Mouse (Mus musculus): ENCODE results near the gene Adamts17. TPM values are rescaled to one million over a fixed set of nuclear protein-coding genes. Genes with fewer than 3 reads are reported as not detected.
A peak's percentile ranks its signal among the peaks of the same experiment; 100 is the strongest.

The Adamts17 gene
- polyA plus RNA-seq, 1 experiment from 2014 or later = 11.2 TPM

DNA sequence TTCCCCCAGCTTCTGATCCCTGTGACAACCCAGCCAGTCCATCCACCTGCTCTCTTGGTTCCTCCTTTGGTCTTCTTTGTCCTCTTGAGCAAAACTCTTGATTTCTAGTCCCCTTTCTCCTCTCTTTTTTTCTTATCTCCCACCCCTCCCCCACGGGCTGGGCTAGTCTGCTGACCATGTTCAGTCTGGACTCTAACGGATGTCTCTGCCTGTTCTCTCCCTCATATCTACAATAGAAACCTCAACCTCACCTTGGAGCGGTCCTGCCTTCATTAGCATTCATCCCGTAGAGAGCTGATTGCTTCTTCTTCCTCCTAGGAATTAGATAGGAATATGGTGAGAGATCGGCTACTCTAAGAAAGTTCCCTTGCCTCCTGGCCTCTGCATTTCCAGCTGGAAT, 8.7 kb upstream of the Adamts17 start:
- H3K4me1 ChIP-seq (ENCODE audit: control insufficient read depth, insufficient read depth, low read length) = peaks cover 24% of the 10 kb centered on the region
- ATAC-seq (ENCODE audit: low read depth) (no peak), DNase-seq (ENCODE audit: low spot score) (no peak)
- H3K9ac ChIP-seq (ENCODE audit: low read depth, low read length) = no peak overlapping the region
- no peaks in the 10 kb centered on the region for H3K36me3 ChIP-seq (ENCODE audit: control insufficient read depth, insufficient read depth, low read length)
- H3K4me3 ChIP-seq (ENCODE audit: low read depth, low read length) = no peak overlapping the region
- 66% methylated on average over 5 of the region's 5 CpGs for WGBS
- no peaks in the 10 kb centered on the region for H3K9me3 ChIP-seq (ENCODE audit: control insufficient read depth, low read length)
- no peaks in the 10 kb centered on the region for H3K27me3 ChIP-seq (replicated peaks; ENCODE audit: control insufficient read depth, insufficient read depth, low read length)
- H3K27ac ChIP-seq (replicated peaks; ENCODE audit: low read depth, low read length) = peak overlapping the region; percentile 10; the same call in 1 of the 2 replicates
- H3K4me2 ChIP-seq (ENCODE audit: low read depth, low read length) = no peak overlapping the region

DNA sequence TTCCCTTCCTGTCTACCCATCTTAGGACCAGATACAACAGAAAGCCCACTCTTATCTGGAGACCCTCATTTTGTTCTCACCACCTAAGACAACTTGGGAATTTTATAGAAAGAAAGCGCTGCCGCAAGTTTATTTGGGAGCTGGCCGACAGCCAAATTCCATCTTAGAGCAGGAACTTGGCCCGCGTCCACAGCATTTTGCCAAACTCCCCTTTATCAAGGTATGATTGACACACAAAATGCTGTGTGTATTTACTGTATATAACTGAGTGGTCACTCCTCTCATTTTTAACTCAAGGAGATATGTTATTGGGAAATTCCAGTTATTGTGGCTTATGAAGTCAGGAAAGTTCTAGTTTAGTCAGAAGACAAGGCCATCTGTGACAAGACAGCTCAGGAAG, 8.2 kb upstream of the Adamts17 start:
- Histone ChIP-seq H3K9me3 (ENCODE audit: control insufficient read depth, low read length) (no peaks in the 10 kb centered on the region), H3K27me3 (replicated peaks; ENCODE audit: control insufficient read depth, insufficient read depth, low read length) (no peaks in the 10 kb centered on the region), H3K36me3 (ENCODE audit: control insufficient read depth, insufficient read depth, low read length) (no peaks in the 10 kb centered on the region), H3K4me2 (ENCODE audit: low read depth, low read length) (no peak overlapping the region), H3K4me3 (ENCODE audit: low read depth, low read length) (no peak overlapping the region), H3K4me1 (ENCODE audit: control insufficient read depth, insufficient read depth, low read length) (peaks cover 24% of the 10 kb centered on the region), H3K27ac (replicated peaks; ENCODE audit: low read depth, low read length) (peak overlapping the region; percentile 10; the same call in 1 of the 2 replicates), H3K9ac (ENCODE audit: low read depth, low read length) (no peak overlapping the region)
- 23% methylated on average over 5 of the region's 5 CpGs for WGBS
- DNase-seq (ENCODE audit: low spot score) = peak; percentile 90
- no peak for ATAC-seq (ENCODE audit: low read depth)

DNA sequence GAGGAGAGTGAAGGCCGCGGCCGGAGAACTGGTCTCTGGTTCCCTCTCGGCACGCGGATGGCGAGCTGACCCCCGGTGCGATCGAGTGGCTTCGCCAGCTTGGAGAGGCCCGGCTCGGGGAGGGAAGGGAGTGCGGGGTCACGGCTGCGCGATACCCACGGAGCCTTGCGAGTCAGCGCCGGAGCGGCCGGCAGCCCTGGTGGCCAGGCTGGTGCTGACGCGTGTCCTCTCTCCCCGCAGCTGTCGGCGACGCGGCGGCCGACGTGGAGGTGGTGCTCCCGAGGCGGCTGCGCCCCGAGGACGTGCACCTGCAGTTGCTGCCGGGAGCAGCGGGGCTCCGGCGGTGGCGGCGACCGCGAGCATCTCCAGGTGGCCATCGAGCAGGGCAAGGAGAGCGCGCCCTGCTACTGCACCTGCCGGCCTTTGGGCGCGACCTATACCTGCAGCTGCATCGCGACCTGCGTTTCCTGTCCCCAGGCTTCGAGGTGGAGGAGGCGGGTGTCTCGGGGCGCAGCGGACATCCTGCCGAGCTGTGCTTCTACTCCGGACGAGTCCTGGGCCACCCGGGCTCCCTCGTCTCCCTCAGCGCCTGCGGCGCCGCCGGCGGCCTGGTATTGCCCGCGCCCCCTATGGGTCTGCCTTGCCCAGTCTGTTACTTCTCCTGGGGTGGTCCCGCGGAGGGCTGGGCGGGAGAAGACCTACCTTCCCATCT, 629 bp downstream of the Adamts17 start:
- ATAC-seq (ENCODE audit: low read depth) (peak; percentile 9; the same call in 1 of the 2 replicates), DNase-seq (ENCODE audit: low spot score) (no peak)
- Histone ChIP-seq H3K27me3 (replicated peaks; ENCODE audit: control insufficient read depth, insufficient read depth, low read length) (no peaks in the 10 kb centered on the region), H3K36me3 (ENCODE audit: control insufficient read depth, insufficient read depth, low read length) (0 out of 2 replicates have a peak, but pooled peaks cover 4% of the 10 kb centered on the region), H3K27ac (replicated peaks; ENCODE audit: low read depth, low read length) (peak overlapping the region; percentile 79), H3K4me1 (ENCODE audit: control insufficient read depth, insufficient read depth, low read length) (peaks cover 33% of the 10 kb centered on the region), H3K9me3 (ENCODE audit: control insufficient read depth, low read length) (no peaks in the 10 kb centered on the region), H3K4me2 (ENCODE audit: low read depth, low read length) (peak overlapping the region; percentile 98), H3K4me3 (ENCODE audit: low read depth, low read length) (peak overlapping the region; percentile 70), H3K9ac (ENCODE audit: low read depth, low read length) (peak overlapping the region; percentile 76)
- under 1% methylated on average over 30 of the region's 76 CpGs for WGBS

DNA sequence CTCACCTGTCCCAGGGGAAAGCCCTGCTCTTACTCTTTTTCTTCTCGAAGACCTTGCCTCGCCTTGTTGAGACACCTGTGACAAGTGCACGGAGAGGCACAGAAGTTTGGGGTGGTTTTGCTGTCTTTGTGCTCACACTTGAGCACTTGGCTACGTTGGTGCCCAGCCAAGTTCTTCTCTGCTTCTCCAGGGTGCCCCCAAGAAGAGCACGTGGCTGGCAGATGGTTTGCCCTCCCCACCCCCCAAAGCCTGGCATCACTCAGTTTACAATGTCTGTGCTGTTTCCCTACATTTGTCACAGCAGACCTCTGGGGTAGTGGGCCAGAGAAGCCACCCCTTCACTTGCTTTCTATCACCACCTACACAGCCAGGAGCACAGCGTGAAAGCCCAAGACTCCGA, 1.6 kb downstream of the Adamts17 start:
- 56% methylated on average over 7 of the region's 7 CpGs for WGBS
- DNase-seq (ENCODE audit: low spot score) (peak; percentile 50), ATAC-seq (ENCODE audit: low read depth) (no peak)
- Histone ChIP-seq H3K4me1 (ENCODE audit: control insufficient read depth, insufficient read depth, low read length) (peaks cover 28% of the 10 kb centered on the region), H3K36me3 (ENCODE audit: control insufficient read depth, insufficient read depth, low read length) (0 out of 2 replicates have a peak, but pooled peaks cover 4% of the 10 kb centered on the region), H3K27me3 (replicated peaks; ENCODE audit: control insufficient read depth, insufficient read depth, low read length) (no peaks in the 10 kb centered on the region), H3K4me3 (ENCODE audit: low read depth, low read length) (peak overlapping the region; percentile 70), H3K9me3 (ENCODE audit: control insufficient read depth, low read length) (no peaks in the 10 kb centered on the region), H3K9ac (ENCODE audit: low read depth, low read length) (peak overlapping the region; percentile 76), H3K27ac (replicated peaks; ENCODE audit: low read depth, low read length) (no peak overlapping the region), H3K4me2 (ENCODE audit: low read depth, low read length) (peak overlapping the region; percentile 98)

DNA sequence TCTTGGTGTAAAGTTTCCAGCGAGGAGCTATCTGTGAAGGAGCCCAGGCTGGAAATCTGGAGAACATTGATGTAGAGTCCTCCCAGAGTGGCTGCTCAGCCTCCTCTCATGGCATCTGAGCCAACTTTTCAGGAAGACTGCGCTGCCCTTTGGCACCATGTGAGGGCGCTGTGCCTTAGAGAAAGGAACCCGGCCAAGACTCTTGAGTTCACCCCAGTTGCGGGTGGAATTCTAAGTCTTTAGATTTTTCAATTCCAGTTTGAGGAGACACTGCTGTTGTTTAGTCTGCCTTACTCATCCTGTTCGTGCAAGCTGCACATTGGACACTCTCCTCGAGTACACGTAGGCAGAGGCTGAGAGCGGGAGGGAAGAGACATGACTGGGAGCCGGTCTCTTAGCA, 2.5 kb downstream of the Adamts17 start:
- Histone ChIP-seq H3K9ac (ENCODE audit: low read depth, low read length) (no peak overlapping the region), H3K4me1 (ENCODE audit: control insufficient read depth, insufficient read depth, low read length) (peaks cover 28% of the 10 kb centered on the region), H3K4me3 (ENCODE audit: low read depth, low read length) (peak overlapping the region; percentile 70), H3K9me3 (ENCODE audit: control insufficient read depth, low read length) (no peaks in the 10 kb centered on the region), H3K27me3 (replicated peaks; ENCODE audit: control insufficient read depth, insufficient read depth, low read length) (no peaks in the 10 kb centered on the region), H3K36me3 (ENCODE audit: control insufficient read depth, insufficient read depth, low read length) (0 out of 2 replicates have a peak, but pooled peaks cover 4% of the 10 kb centered on the region), H3K4me2 (ENCODE audit: low read depth, low read length) (peak overlapping the region; percentile 98), H3K27ac (replicated peaks; ENCODE audit: low read depth, low read length) (peak overlapping the region; percentile 7; the same call in 1 of the 2 replicates)
- WGBS = 36% methylated on average over 10 of the region's 10 CpGs
- ATAC-seq (ENCODE audit: low read depth) = peak; percentile 6; the same call in 1 of the 2 replicates
- peak; percentile 86 for DNase-seq (ENCODE audit: low spot score)

DNA sequence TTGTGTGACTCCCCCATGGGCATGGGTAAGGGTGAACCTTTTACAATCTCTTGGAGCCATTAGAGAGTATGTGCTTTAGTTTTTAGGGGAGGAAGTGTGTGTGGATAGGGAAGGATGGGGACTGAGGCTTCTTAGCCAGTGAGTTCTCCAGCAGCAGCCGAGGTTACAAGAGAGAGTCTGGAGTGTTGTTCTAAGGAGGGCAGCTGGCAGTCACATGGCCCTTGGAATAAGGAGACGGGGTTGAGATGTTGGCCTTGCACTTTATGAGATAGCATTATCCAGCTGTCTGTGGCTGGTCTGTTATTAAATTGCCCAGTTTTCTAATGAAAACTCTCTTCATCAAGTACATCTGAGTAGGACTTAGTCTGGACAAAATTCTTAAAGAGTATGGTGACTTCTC, 4.3 kb downstream of the Adamts17 start:
- DNase-seq (ENCODE audit: low spot score) = no peak
- H3K27me3 ChIP-seq (replicated peaks; ENCODE audit: control insufficient read depth, insufficient read depth, low read length) = no peaks in the 10 kb centered on the region
- H3K9ac ChIP-seq (ENCODE audit: low read depth, low read length) = no peak overlapping the region
- H3K9me3 ChIP-seq (ENCODE audit: control insufficient read depth, low read length) = no peaks in the 10 kb centered on the region
- H3K4me2 ChIP-seq (ENCODE audit: low read depth, low read length) = no peak overlapping the region
- H3K27ac ChIP-seq (replicated peaks; ENCODE audit: low read depth, low read length) = no peak overlapping the region
- no peak overlapping the region for H3K4me3 ChIP-seq (ENCODE audit: low read depth, low read length)
- H3K4me1 ChIP-seq (ENCODE audit: control insufficient read depth, insufficient read depth, low read length) = peaks cover 28% of the 10 kb centered on the region
- 0 out of 2 replicates have a peak, but pooled peaks cover 4% of the 10 kb centered on the region for H3K36me3 ChIP-seq (ENCODE audit: control insufficient read depth, insufficient read depth, low read length)
- ATAC-seq (ENCODE audit: low read depth) = no peak
- WGBS = 77% methylated on average over 2 of the region's 2 CpGs

DNA sequence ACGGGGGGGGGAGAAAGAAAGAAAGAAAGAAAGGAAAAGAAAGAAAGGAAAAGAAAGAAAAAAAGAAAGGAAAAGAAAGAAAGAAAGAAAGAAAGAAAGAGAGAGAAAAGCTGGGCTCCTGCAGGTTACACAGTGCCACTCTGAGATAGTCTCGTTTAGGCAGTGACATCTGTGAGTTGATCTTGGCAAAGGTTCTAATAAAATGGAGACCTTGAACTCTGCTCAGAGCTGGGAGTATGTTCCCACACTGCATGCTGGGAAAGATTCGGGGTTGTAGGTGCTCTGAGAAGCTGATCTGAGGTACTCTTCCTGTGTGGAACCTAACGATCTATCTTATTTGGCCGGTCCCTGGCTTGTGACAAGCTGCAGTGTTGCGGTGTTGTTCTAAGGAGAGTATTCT, 7.0 kb downstream of the Adamts17 start:
- DNase-seq (ENCODE audit: low spot score) (no peak), ATAC-seq (ENCODE audit: low read depth) (no peak)
- H3K4me1 ChIP-seq (ENCODE audit: control insufficient read depth, insufficient read depth, low read length) = peaks cover 18% of the 10 kb centered on the region
- H3K36me3 ChIP-seq (ENCODE audit: control insufficient read depth, insufficient read depth, low read length) = 0 out of 2 replicates have a peak, but pooled peaks cover 7% of the 10 kb centered on the region
- H3K4me2 ChIP-seq (ENCODE audit: low read depth, low read length) = no peak overlapping the region
- H3K9me3 ChIP-seq (ENCODE audit: control insufficient read depth, low read length) = no peaks in the 10 kb centered on the region
- no peak overlapping the region for H3K9ac ChIP-seq (ENCODE audit: low read depth, low read length)
- no peak overlapping the region for H3K27ac ChIP-seq (replicated peaks; ENCODE audit: low read depth, low read length)
- WGBS = 70% methylated on average over 6 of the region's 6 CpGs
- H3K27me3 ChIP-seq (replicated peaks; ENCODE audit: control insufficient read depth, insufficient read depth, low read length) = no peaks in the 10 kb centered on the region
- no peak overlapping the region for H3K4me3 ChIP-seq (ENCODE audit: low read depth, low read length)

DNA sequence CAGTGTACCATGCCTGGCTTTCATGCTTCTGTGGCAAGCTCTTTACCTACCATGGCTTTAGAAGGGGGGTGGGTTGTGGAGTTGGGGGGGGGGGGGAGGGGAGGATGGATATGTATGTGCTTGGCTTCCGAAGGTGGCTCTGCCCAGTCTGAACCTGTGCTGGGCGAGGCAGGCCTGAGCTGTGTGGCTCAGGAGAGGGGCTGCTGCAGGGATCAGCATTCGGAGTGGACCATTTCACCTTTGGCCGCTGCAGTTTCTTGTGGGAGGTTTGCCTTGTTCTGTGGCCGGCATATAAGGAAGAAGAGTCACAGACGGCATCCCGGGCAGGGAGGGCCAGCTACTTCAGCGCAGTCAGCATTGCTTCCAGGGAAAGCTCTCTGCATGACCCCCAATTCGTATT, 7.8 kb downstream of the Adamts17 start:
- Histone ChIP-seq H3K9me3 (ENCODE audit: control insufficient read depth, low read length) (no peaks in the 10 kb centered on the region), H3K4me1 (ENCODE audit: control insufficient read depth, insufficient read depth, low read length) (peaks cover 11% of the 10 kb centered on the region), H3K36me3 (ENCODE audit: control insufficient read depth, insufficient read depth, low read length) (peaks cover 14% of the 10 kb centered on the region; the same call in 1 of the 2 replicates), H3K4me2 (ENCODE audit: low read depth, low read length) (no peak overlapping the region), H3K27me3 (replicated peaks; ENCODE audit: control insufficient read depth, insufficient read depth, low read length) (no peaks in the 10 kb centered on the region), H3K27ac (replicated peaks; ENCODE audit: low read depth, low read length) (no peak overlapping the region), H3K9ac (ENCODE audit: low read depth, low read length) (no peak overlapping the region), H3K4me3 (ENCODE audit: low read depth, low read length) (no peak overlapping the region)
- 84% methylated on average over 9 of the region's 9 CpGs for WGBS
- DNase-seq (ENCODE audit: low spot score) (no peak), ATAC-seq (ENCODE audit: low read depth) (no peak)

DNA sequence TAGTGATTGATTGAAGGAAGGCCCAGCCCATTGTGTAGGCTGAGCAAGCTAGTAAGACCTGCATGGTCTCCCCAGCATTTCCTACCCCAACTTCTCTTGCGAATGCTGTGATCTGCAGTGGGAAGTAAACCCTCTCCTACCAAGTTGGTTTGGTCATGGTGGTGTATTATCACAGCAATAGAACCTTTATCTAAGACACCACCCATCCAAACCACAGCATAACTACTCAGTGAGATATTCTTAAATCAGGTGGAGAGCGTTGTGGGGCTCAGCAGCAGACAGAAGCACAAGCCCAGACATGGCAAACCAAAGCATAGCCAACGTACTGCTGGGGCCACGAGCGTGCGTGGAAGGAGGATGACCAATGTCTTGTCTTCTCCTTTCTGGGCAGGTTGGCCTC, 9.8 kb downstream of the Adamts17 start:
- Histone ChIP-seq H3K9me3 (ENCODE audit: control insufficient read depth, low read length) (no peaks in the 10 kb centered on the region), H3K4me2 (ENCODE audit: low read depth, low read length) (no peak overlapping the region), H3K9ac (ENCODE audit: low read depth, low read length) (no peak overlapping the region), H3K36me3 (ENCODE audit: control insufficient read depth, insufficient read depth, low read length) (peaks cover 24% of the 10 kb centered on the region), H3K27me3 (replicated peaks; ENCODE audit: control insufficient read depth, insufficient read depth, low read length) (no peaks in the 10 kb centered on the region), H3K4me3 (ENCODE audit: low read depth, low read length) (no peak overlapping the region), H3K27ac (replicated peaks; ENCODE audit: low read depth, low read length) (no peak overlapping the region), H3K4me1 (ENCODE audit: control insufficient read depth, insufficient read depth, low read length) (0 out of 2 replicates have a peak, but pooled peaks cover 3% of the 10 kb centered on the region)
- ATAC-seq (ENCODE audit: low read depth) = no peak
- no peak for DNase-seq (ENCODE audit: low spot score)
- 91% methylated on average over 6 of the region's 6 CpGs for WGBS
